In genomic region chr8:121908378-121909147, GRCm38 (mm10) we compare ENCODE assay signal across 10 mouse cellular contexts. TPM values are rescaled to one million over a fixed set of nuclear protein-coding genes. Genes with fewer than 3 reads are reported as not detected.
DNase-seq lines count a peak whose midpoint lies in the region; ATAC-seq and TF ChIP-seq lines count a peak whose summit lies in the region.
"Had no signal": no experiment of that assay in that cellular context is flagged by ENCODE, and none has a peak within 500 bp of the region (broad histone marks: within the 10 kb centered on the region; RNA-seq: fewer than 3 reads in every experiment).

No protein-coding gene starts in this region.

- H3K9ac ChIP-seq in neural tube, embryonic 12.5 days: no peak overlapping the region
- H3K9ac ChIP-seq in intestine, postnatal 0 days (ENCODE audit: low read depth, low read length): no peak overlapping the region
- H3K9ac ChIP-seq in stomach, embryonic 16.5 days (ENCODE audit: low read length): no peak overlapping the region

- peak overlapping the region; percentile 94 for H3K4me2 ChIP-seq in neural tube, embryonic 12.5 days (replicated peaks)
- peak overlapping the region; percentile 92 for H3K4me2 ChIP-seq in intestine, postnatal 0 days (replicated peaks; ENCODE audit: low read depth)
- peak overlapping the region; percentile 72 for H3K4me2 ChIP-seq in stomach, embryonic 16.5 days (ENCODE audit: low read depth, low read length)

- H3K9me3 ChIP-seq in erythroblast, embryonic 14.5 days (ENCODE audit: control insufficient read depth, low read length): no peaks in the 10 kb centered on the region
- H3K9me3 ChIP-seq in neural tube, embryonic 12.5 days: no peaks in the 10 kb centered on the region
- no peaks in the 10 kb centered on the region for H3K9me3 ChIP-seq in intestine, postnatal 0 days (ENCODE audit: control insufficient read depth)
- H3K9me3 ChIP-seq in stomach, embryonic 16.5 days (replicated peaks; ENCODE audit: control insufficient read depth, low read length): no peaks in the 10 kb centered on the region

- H3K4me3 ChIP-seq in erythroblast, embryonic 14.5 days (replicated peaks): peak overlapping the region; percentile 100
- no peak overlapping the region for H3K4me3 ChIP-seq in neural tube, embryonic 12.5 days
- H3K4me3 ChIP-seq in intestine, postnatal 0 days (ENCODE audit: low read depth, low read length): no peak overlapping the region; the same call in 1 of the 2 replicates
- peak overlapping the region; percentile 76; the same call in 1 of the 2 replicates for H3K4me3 ChIP-seq in stomach, embryonic 16.5 days (replicated peaks; ENCODE audit: low read length)

- DNase-seq in neural tube, embryonic 10.5 days (ENCODE audit: extremely low spot score, low spot score): no peak
- DNase-seq in layer of hippocampus, postnatal 10 days (ENCODE audit: low spot score in 2 of 2): no peak
- DNase-seq in spleen, postnatal 10 days (ENCODE audit: low spot score in 2 of 2): no peak

- peaks cover 28% of the 10 kb centered on the region for H3K36me3 ChIP-seq in erythroblast, embryonic 14.5 days (ENCODE audit: control insufficient read depth)
- H3K36me3 ChIP-seq in neural tube, embryonic 12.5 days: no peaks in the 10 kb centered on the region
- no peaks in the 10 kb centered on the region for H3K36me3 ChIP-seq in intestine, postnatal 0 days (ENCODE audit: control insufficient read depth, insufficient read depth)
- no peaks in the 10 kb centered on the region for H3K36me3 ChIP-seq in stomach, embryonic 16.5 days (ENCODE audit: control insufficient read depth, insufficient read depth, low read length)

- H3K27me3 ChIP-seq in erythroblast, embryonic 14.5 days (ENCODE audit: control insufficient read depth): no peaks in the 10 kb centered on the region
- no peaks in the 10 kb centered on the region; the same call in none of the 2 replicates for H3K27me3 ChIP-seq in neural tube, embryonic 12.5 days (replicated peaks)
- H3K27me3 ChIP-seq in intestine, postnatal 0 days (replicated peaks; ENCODE audit: control insufficient read depth, insufficient read depth, low read length): no peaks in the 10 kb centered on the region
- H3K27me3 ChIP-seq in stomach, embryonic 16.5 days (ENCODE audit: control insufficient read depth, insufficient read depth, low read length): no peaks in the 10 kb centered on the region

- WGBS in neural tube, embryonic 12.5 days: 67% methylated on average over 8 of the region's 8 CpGs
- WGBS in intestine, postnatal 0 days: 50% methylated on average over 8 of the region's 8 CpGs
- 44% methylated on average over 8 of the region's 8 CpGs for WGBS in stomach, embryonic 16.5 days

- H3K27ac ChIP-seq in neural tube, embryonic 12.5 days: no peak overlapping the region
- no peak overlapping the region for H3K27ac ChIP-seq in intestine, postnatal 0 days (ENCODE audit: low read depth, low read length)
- no peak overlapping the region for H3K27ac ChIP-seq in stomach, embryonic 16.5 days (ENCODE audit: low read length)

- no peak for ATAC-seq in erythroblast, adult 5-6 weeks (replicated peaks; ENCODE audit: low FRiP score, poor library complexity, severe bottlenecking)
- no peak for ATAC-seq in neural tube, embryonic 12.5 days (ENCODE audit: low FRiP score, low read depth)
- ATAC-seq in intestine, postnatal 0 days: no peak
- ATAC-seq in stomach, embryonic 16.5 days (ENCODE audit: insufficient read depth, low FRiP score): no peak

- no peak for TF ChIP-seq CTCF in intestine, postnatal 0 days (IDR thresholded peaks at IDR 0.05; ENCODE audit: low read depth)

- H3K4me1 ChIP-seq in erythroblast, embryonic 14.5 days (ENCODE audit: control insufficient read depth): peaks cover 79% of the 10 kb centered on the region
- peaks cover 23% of the 10 kb centered on the region for H3K4me1 ChIP-seq in neural tube, embryonic 12.5 days
- no peaks in the 10 kb centered on the region; the same call in none of the 2 replicates for H3K4me1 ChIP-seq in intestine, postnatal 0 days (replicated peaks; ENCODE audit: control insufficient read depth, insufficient read depth, low read length)
- H3K4me1 ChIP-seq in stomach, embryonic 16.5 days (ENCODE audit: control insufficient read depth, insufficient read depth, low read length): peaks cover 24% of the 10 kb centered on the region

RNA-seq across cellular contexts. Expression of gene Slc7a5, which starts 1.1 kb away (rescaled TPM):
- polyA plus RNA-seq in erythroblast, embryonic 14.5 days (2012): 12.4 and 35.9 TPM in 2 replicates
- 137 and 171 TPM in 2 replicates for total RNA-seq in erythroblast, adult 5-6 weeks (2015; ENCODE audit: low replicate concordance)
- total RNA-seq in erythroblast, adult 5-6 weeks (2017; ENCODE audit: low replicate concordance): 151 and 182 TPM in 2 replicates
- polyA plus RNA-seq in neural tube, embryonic 12.5 days (2016; fragmentation: Nextera tagmentation; extraction: Ambion mirVana): 32.0 and 40.8 TPM in 2 replicates
- polyA plus RNA-seq in intestine, postnatal 0 days (2015; fragmentation: Nextera tagmentation; extraction: Ambion mirVana): 4.7 and 6.1 TPM in 2 replicates
- polyA plus RNA-seq in stomach, embryonic 16.5 days (2015; fragmentation: Nextera tagmentation; extraction: Ambion mirVana): 19.8 and 20.0 TPM in 2 replicates
- total RNA-seq in layer of hippocampus, postnatal 10 days (2021): 100 to 1,000 TPM; 146 to 164 TPM

RNA-seq across cellular contexts. Expression of gene Car5a, which starts 36.1 kb away (rescaled TPM):
- polyA plus RNA-seq in erythroblast, embryonic 14.5 days (2012): 0.03 and 0.08 TPM in 2 replicates
- total RNA-seq in erythroblast, adult 5-6 weeks (2015; ENCODE audit: low replicate concordance): not detected in 2 replicates
- total RNA-seq in erythroblast, adult 5-6 weeks (2017; ENCODE audit: low replicate concordance): not detected in 2 replicates
- 0.19 and 0.32 TPM in 2 replicates for polyA plus RNA-seq in neural tube, embryonic 12.5 days (2016; fragmentation: Nextera tagmentation; extraction: Ambion mirVana)
- polyA plus RNA-seq in intestine, postnatal 0 days (2015; fragmentation: Nextera tagmentation; extraction: Ambion mirVana): 10.1 and 11.1 TPM in 2 replicates
- 0.19 and 0.40 TPM in 2 replicates for polyA plus RNA-seq in stomach, embryonic 16.5 days (2015; fragmentation: Nextera tagmentation; extraction: Ambion mirVana)
- total RNA-seq in layer of hippocampus, postnatal 10 days (2021): not detected
- total RNA-seq: gastrocnemius, postnatal 10 days had no signal
- polyA plus RNA-seq: C2C12 had no signal

RNA-seq across cellular contexts. Expression of gene Banp, which starts 41.0 kb away (rescaled TPM):
- 8.0 and 8.8 TPM in 2 replicates for polyA plus RNA-seq in erythroblast, embryonic 14.5 days (2012)
- 6.1 and 25.0 TPM in 2 replicates for total RNA-seq in erythroblast, adult 5-6 weeks (2015; ENCODE audit: low replicate concordance)
- 20.4 and 45.8 TPM in 2 replicates for total RNA-seq in erythroblast, adult 5-6 weeks (2017; ENCODE audit: low replicate concordance)
- 54.9 and 55.5 TPM in 2 replicates for polyA plus RNA-seq in neural tube, embryonic 12.5 days (2016; fragmentation: Nextera tagmentation; extraction: Ambion mirVana)
- polyA plus RNA-seq in intestine, postnatal 0 days (2015; fragmentation: Nextera tagmentation; extraction: Ambion mirVana): 9.4 and 9.5 TPM in 2 replicates
- polyA plus RNA-seq in stomach, embryonic 16.5 days (2015; fragmentation: Nextera tagmentation; extraction: Ambion mirVana): 35.9 and 36.4 TPM in 2 replicates
- total RNA-seq in layer of hippocampus, postnatal 10 days (2021): 10 to 100 TPM; 24.7 to 32.2 TPM

Comparison
In these comparisons a context has a peak if more than half of its experiments do, and no peak if none do; other contexts are left out.
1. H3K4me3 ChIP-seq: peak in erythroblast, embryonic 14.5 days (single experiment) and stomach, embryonic 16.5 days (single experiment); none in neural tube, embryonic 12.5 days (single experiment) and intestine, postnatal 0 days (single experiment).
2. Peak in every context shown above with its lines, with median percentiles within 50 percentile points of each other: H3K4me2 ChIP-seq.